Mouse (Mus musculus) Patski (cell line): Measurements from ENCODE around the gene Hacd3. TPM values are rescaled to one million over a fixed set of nuclear protein-coding genes. Genes with fewer than 3 reads are reported as not detected.

ENCODE experiments used
- ATAC-seq: fragments of 100-300 bp; one replicate; pipeline ENCODE4 v1.8.0; 2021
- CTCF ChIA-PET: fragments of 350-600 bp; sonication (Branson Sonifier 250); formaldehyde crosslinking; loops from one replicate; lab custom pipeline; 2022; ENCODE audit warnings: inconsistent platforms; lab: Charles Lee
- POLR2A ChIA-PET: fragments of 350-600 bp; sonication (Branson Sonifier 250); formaldehyde crosslinking; loops from one replicate; lab custom pipeline; 2022; ENCODE audit warnings: antibody characterized with exemption, inconsistent platforms; lab: Charles Lee
- DNase-seq: peaks from one replicate; pipeline ENCODE4 v3.0.0-alpha.2; 2011; ENCODE audit warnings: low read depth, low spot score
- H3K27me3 ChIP-seq: fragments of 371-371 bp; one replicate; pipeline ENCODE4 v1.5.1; 2021
- CTCF ChIP-seq: fragments of 100-300 bp; IDR thresholded peaks from one replicate; pipeline ENCODE4 v1.5.1; 2021
- in situ Hi-C: fragments of 300-500 bp; cut with MboI; formaldehyde crosslinking; loops from 3 replicates; pipeline ENCODE4 v1.11.1; 2018; ENCODE audit warnings: low pct_unique_long_range_greater_than_20kb, mixed read lengths
- polyA plus RNA-seq: library from polyadenylated mRNA; unstranded; gene quantifications from one replicate; pipeline ENCODE4 v1.2.3, GENCODE M21; 2021

The Hacd3 gene
- polyA plus RNA-seq, 1 experiment from 2014 or later, result 121 TPM

- no peak for TF ChIP-seq CTCF
- peaks cover 22% of the 10 kb centered on the region for H3K27me3 ChIP-seq
- ATAC-seq, result no peak
- CTCF ChIA-PET, result no interaction called here
- DNase-seq, result no peak
- in situ Hi-C loops, result no loop called here
- POLR2A ChIA-PET, result interaction anchor here (0.6 kb wide), 1 partner anchor 630 kb away, joined by 3 read pairs; no protein-coding TSS in a partner anchor
Measured at GRCm38 (mm10) chr9:64956337-64956736, 65.2 kb downstream of the Hacd3 start.

DNA sequence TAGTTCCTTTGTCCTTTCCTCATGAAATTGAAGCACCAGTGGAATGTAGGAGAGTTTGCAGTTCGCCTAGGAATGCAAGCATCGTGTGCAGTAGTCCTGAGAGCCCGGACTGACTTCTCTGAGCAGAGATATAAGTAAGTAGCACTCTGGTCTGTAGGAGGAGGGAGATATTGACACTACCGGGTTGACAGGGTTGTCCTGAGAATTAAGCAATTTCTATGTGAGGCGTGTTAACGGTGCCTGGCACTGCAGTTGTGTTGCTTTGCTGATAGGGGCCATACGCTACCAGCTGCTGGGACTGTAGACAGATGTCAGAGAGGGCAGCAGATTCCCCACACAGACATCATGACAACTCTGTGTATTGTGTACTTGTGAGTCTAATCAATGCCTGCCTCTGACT, 68.3 kb downstream of the Hacd3 start:
- no peak for ATAC-seq
- DNase-seq, result no peak
- ChIA-PET CTCF (interaction anchor here (0.9 kb wide), 1 partner anchor 9 kb away, joined by 3 read pairs; no protein-coding TSS in a partner anchor), POLR2A (interaction anchor here (0.7 kb wide), 1 partner anchor 127 kb away, joined by 3 read pairs; no protein-coding TSS in a partner anchor)
- H3K27me3 ChIP-seq, result peaks cover 41% of the 10 kb centered on the region
- TF ChIP-seq CTCF, result no peak
- in situ Hi-C loops, result no loop called here

DNA sequence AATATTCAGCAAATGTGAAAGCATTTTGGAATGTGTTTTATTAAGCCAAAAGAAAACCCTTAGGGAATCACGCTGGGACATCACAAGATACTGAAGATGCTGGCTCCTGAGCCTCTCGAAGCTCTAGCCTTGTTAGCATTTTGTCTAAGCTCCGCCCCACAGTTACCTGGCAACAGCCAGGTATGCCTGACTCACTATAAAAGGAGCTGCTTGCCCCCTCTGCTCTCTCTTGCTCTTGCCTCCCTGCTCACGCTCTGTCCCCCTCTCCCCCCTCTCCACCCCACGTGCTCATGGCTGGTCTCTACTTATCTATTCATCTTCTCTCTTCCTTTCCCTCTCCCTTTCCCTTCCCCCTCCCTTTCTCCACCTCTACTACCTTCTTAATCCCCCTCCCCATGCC, 69.4 kb downstream of the Hacd3 start:
- in situ Hi-C loops, result no loop called here
- ChIA-PET CTCF (no interaction called here), POLR2A (interaction anchor here (0.6 kb wide), 1 partner anchor 56 kb away, joined by 3 read pairs; no protein-coding TSS in a partner anchor)
- no peak for TF ChIP-seq CTCF
- peaks cover 52% of the 10 kb centered on the region for H3K27me3 ChIP-seq
- DNase-seq (no peak), ATAC-seq (no peak)

- ChIA-PET CTCF (no interaction called here), POLR2A (no interaction called here)
- no peak for TF ChIP-seq CTCF
- peaks cover 52% of the 10 kb centered on the region for H3K27me3 ChIP-seq
- in situ Hi-C loops, result no loop called here
- DNase-seq, result no peak
- ATAC-seq, result no peak
Measured at GRCm38 (mm10) chr9:64951161-64951657, 70.3 kb downstream of the Hacd3 start, which contains the start of gene Slc24a1. Gene Slc24a1, minus strand, starts transcription at chr9:64951607.

- POLR2A ChIA-PET, result no interaction called here
- peaks cover 48% of the 10 kb centered on the region for H3K27me3 ChIP-seq
- no peak for TF ChIP-seq CTCF
- ATAC-seq (no peak), DNase-seq (no peak)
- CTCF ChIA-PET, result interaction anchor here (1.0 kb wide), 1 partner anchor 12 kb away, joined by 4 read pairs; no protein-coding TSS in a partner anchor
- in situ Hi-C loops, result loop anchor here (25.0 kb wide), 1 partner anchor 610 kb away; the partner anchor contains the start of gene Dis3l
Measured at GRCm38 (mm10) chr9:64947483-64948095, 73.9 kb downstream of the Hacd3 start.

GRCm38 (mm10) chr9:64943997-64944396, 77.5 kb downstream of the Hacd3 start:
- in situ Hi-C loops, result loop anchor here (25.0 kb wide), 1 partner anchor 607 kb away; the partner anchor contains the start of gene Dis3l
- ATAC-seq (no peak), DNase-seq (no peak)
- no peak for TF ChIP-seq CTCF
- ChIA-PET CTCF (interaction anchor here (1.1 kb wide), 1 partner anchor 10 kb away, joined by 3 read pairs; no protein-coding TSS in a partner anchor), POLR2A (no interaction called here)
- H3K27me3 ChIP-seq, result peaks cover 26% of the 10 kb centered on the region

DNA sequence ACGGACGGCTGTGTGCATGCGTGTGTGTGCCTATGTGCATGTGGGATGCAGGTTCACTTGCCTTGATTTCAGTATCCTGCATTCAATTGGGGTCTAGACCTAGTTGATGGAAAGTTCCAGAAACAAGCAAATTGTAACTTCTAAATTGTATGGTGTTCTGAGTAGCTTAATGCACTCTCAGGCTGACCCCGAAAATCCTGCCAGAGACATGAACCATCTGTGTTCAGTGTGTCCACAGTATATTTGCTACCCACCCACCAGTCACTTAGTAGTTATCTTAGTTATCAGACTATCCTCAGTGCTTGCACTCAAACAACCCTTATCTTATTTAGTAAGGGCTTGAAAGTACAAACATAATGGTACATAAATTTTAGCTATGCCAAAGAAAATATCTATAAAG, 79.8 kb downstream of the Hacd3 start:
- POLR2A ChIA-PET, result no interaction called here
- H3K27me3 ChIP-seq, result peaks cover 13% of the 10 kb centered on the region
- ATAC-seq (no peak), DNase-seq (no peak)
- CTCF ChIA-PET, result no interaction called here
- TF ChIP-seq CTCF, result no peak
- in situ Hi-C loops, result loop anchor here (25.0 kb wide), 1 partner anchor 604 kb away; the partner anchor contains the start of gene Dis3l

GRCm38 (mm10) chr9:64940731-64941346, 80.7 kb downstream of the Hacd3 start:
- H3K27me3 ChIP-seq, result peaks cover 13% of the 10 kb centered on the region

DNA sequence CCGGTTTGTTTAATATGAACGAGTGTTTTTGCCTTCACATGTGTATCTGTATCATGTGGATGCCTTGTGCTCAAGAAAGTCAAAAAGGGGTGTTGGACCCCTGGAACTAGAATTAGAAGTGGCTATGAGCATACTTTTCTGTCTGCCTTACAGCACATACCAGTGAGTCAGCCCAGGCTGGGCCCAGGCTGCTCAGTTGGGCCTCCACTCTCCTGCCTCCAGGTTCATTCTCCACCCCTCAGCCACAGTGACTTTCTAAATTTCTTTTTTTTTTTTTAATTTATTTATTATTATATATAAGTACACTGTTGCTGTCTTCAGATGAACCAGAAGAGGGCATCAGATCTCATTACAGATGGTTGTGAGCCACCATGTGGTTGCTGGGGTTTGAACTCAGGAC, 81.7 kb downstream of the Hacd3 start:
- ATAC-seq, result no peak
- H3K27me3 ChIP-seq, result peaks cover 13% of the 10 kb centered on the region
- ChIA-PET POLR2A (interaction anchor here (0.6 to 0.8 kb wide), 2 partner anchors 8 to 234 kb away, joined by 3 read pairs; no protein-coding TSS in a partner anchor), CTCF (no interaction called here)
- TF ChIP-seq CTCF, result no peak
- in situ Hi-C loops, result loop anchor here (25.0 kb wide), 1 partner anchor 602 kb away; the partner anchor contains the start of gene Dis3l
- DNase-seq, result no peak

More at GRCm38 (mm10) chr9:64940731-64941346, 80.7 kb downstream of the Hacd3 start:
- TF ChIP-seq CTCF, result no peak
- DNase-seq, result no peak
- no peak for ATAC-seq
- POLR2A ChIA-PET, result no interaction called here
- in situ Hi-C loops, result loop anchor here (25.0 kb wide), 1 partner anchor 604 kb away; the partner anchor contains the start of gene Dis3l
- CTCF ChIA-PET, result no interaction called here

- peaks cover 13% of the 10 kb centered on the region for H3K27me3 ChIP-seq
- in situ Hi-C loops, result loop anchor here (25.0 kb wide), 1 partner anchor 602 kb away; the partner anchor contains the start of gene Dis3l
- ATAC-seq (no peak), DNase-seq (no peak)
- CTCF ChIA-PET, result no interaction called here
- TF ChIP-seq CTCF, result no peak
- POLR2A ChIA-PET, result interaction anchor here (0.6 to 0.8 kb wide), 2 partner anchors 8 to 234 kb away, joined by 3 read pairs; no protein-coding TSS in a partner anchor
Measured at GRCm38 (mm10) chr9:64939281-64939680, 82.2 kb downstream of the Hacd3 start.
